Mouse (Mus musculus) kidney, adult 10 weeks (tissue): ENCODE measurements around the gene Usp17ld. TPM values are rescaled to one million over a fixed set of nuclear protein-coding genes. Genes with fewer than 3 reads are reported as not detected.

Experiments
- polyA plus RNA-seq: library from polyadenylated mRNA; stranded (reverse); fragments of 350-450 nt; fragmentation: Illumina TruSeq; extraction: RNeasy Lipid Tissue Mini Kit (QIAGEN cat#74804); gene quantifications from one replicate; pipeline ENCODE4 v1.2.3, GENCODE M21; 2014; ENCODE audit warnings: low read depth, low replicate concordance

Gene Usp17ld
- not detected for polyA plus RNA-seq

GRCm38 (mm10) chr7:103252405-103252804 is at the start of gene Usp17ld:
Usp17ld (minus strand) TSS chr7:103252505.

GRCm38 (mm10) chr7:103216696-103217095 is 35.6 kb downstream of the Usp17ld start, which contains the start of gene Olfr594:
Olfr594 (plus strand) TSS chr7:103216996.

DNA sequence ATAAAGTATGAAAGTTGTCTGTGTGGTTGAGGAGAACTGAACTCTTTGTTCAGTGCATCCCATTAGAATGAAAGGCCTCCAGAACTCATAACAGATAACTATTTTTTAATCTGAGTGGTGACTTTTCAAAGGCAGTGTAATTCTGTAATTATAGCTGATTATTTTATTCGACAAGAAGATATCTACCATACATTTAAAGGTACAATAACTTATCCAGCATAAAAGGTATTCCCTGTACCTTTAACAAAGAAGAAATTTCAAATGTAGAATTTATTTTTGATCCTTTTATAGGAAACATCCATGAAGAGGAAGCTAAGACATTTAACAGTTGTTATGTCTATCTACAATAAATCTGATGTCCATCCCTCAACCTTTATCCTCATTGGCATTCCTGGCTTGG is 40.7 kb downstream of the Usp17ld start, which contains the start of gene Olfr593:
TSS of gene Olfr593 (plus strand) at position 301 of the 400 bp plus-strand sequence.

Other genes with a start within 250 kb of the Usp17ld start
- not detected for gene Olfr582, start 214.5 kb downstream of the Usp17ld start, polyA plus RNA-seq
- not detected for gene Olfr583, start 201.2 kb downstream of the Usp17ld start, polyA plus RNA-seq
- not detected for gene Olfr584, start 170.6 kb downstream of the Usp17ld start, polyA plus RNA-seq
- gene Olfr585, start 154.8 kb downstream of the Usp17ld start, polyA plus RNA-seq: not detected
- not detected for gene Olfr586, start 126.9 kb downstream of the Usp17ld start, polyA plus RNA-seq
- not detected for gene Olfr588-ps1, start 111.6 kb downstream of the Usp17ld start, polyA plus RNA-seq
- not detected for gene Olfr589, start 96.1 kb downstream of the Usp17ld start, polyA plus RNA-seq
- not detected for gene Olfr591, start 74.2 kb downstream of the Usp17ld start, polyA plus RNA-seq
- not detected for gene Olfr592, start 67.7 kb downstream of the Usp17ld start, polyA plus RNA-seq
- gene Olfr593, start 40.6 kb downstream of the Usp17ld start, polyA plus RNA-seq: not detected
- gene Olfr594, start 35.5 kb downstream of the Usp17ld start, polyA plus RNA-seq: not detected
- not detected for gene Olfr596, start 53.1 kb upstream of the Usp17ld start, polyA plus RNA-seq
- not detected for gene Olfr597, start 63.8 kb upstream of the Usp17ld start, polyA plus RNA-seq
- not detected for gene Olfr598, start 71.1 kb upstream of the Usp17ld start, polyA plus RNA-seq
- not detected for gene Olfr599, start 83.4 kb upstream of the Usp17ld start, polyA plus RNA-seq
- not detected for gene Olfr600, start 97.2 kb upstream of the Usp17ld start, polyA plus RNA-seq
- gene Olfr601, start 110.2 kb upstream of the Usp17ld start, polyA plus RNA-seq: not detected
- not detected for gene Olfr603, start 133.7 kb upstream of the Usp17ld start, polyA plus RNA-seq
- gene Usp17lc, start 162.6 kb upstream of the Usp17ld start, polyA plus RNA-seq: not detected
- not detected for gene Olfr605, start 192.9 kb upstream of the Usp17ld start, polyA plus RNA-seq
- gene Olfr606, start 196.5 kb upstream of the Usp17ld start, polyA plus RNA-seq: not detected
- not detected for gene Olfr607, start 211.6 kb upstream of the Usp17ld start, polyA plus RNA-seq
- not detected for gene Olfr608, start 217.4 kb upstream of the Usp17ld start, polyA plus RNA-seq
- gene Olfr609, start 245.6 kb upstream of the Usp17ld start, polyA plus RNA-seq: not detected